ENCODE assay signal across 8 mouse cellular contexts in genomic region chr19:23135349-23136201, GRCm38 (mm10). TPM values are rescaled to one million over a fixed set of nuclear protein-coding genes. Genes with fewer than 3 reads are reported as not detected.
DNase-seq lines count a peak whose midpoint lies in the region; ATAC-seq and TF ChIP-seq lines count a peak whose summit lies in the region.

No protein-coding gene starts in this region.

- peaks cover 67% of the 10 kb centered on the region for H3K4me1 ChIP-seq in G1E (ENCODE audit: insufficient read depth, low read depth, low read length)
- peaks cover 27% of the 10 kb centered on the region for H3K4me1 ChIP-seq in lung, embryonic 16.5 days (replicated peaks; ENCODE audit: control insufficient read depth, insufficient read depth, low read length)
- H3K4me1 ChIP-seq in olfactory bulb, adult 2 months (ENCODE audit: control insufficient read depth, insufficient read depth, low read length) = peaks cover 32% of the 10 kb centered on the region
- H3K4me1 ChIP-seq in thymus, adult 2 months (replicated peaks; ENCODE audit: control insufficient read depth, insufficient read depth, low read length) = peaks cover 21% of the 10 kb centered on the region

- no peaks in the 10 kb centered on the region; the same call in 1 of the 2 replicates for H3K27me3 ChIP-seq in G1E (ENCODE audit: insufficient read depth, low read length)
- H3K27me3 ChIP-seq in lung, embryonic 16.5 days (ENCODE audit: control insufficient read depth, insufficient read depth, low read depth, low read length) = peaks cover 24% of the 10 kb centered on the region
- H3K27me3 ChIP-seq in thymus, adult 2 months (ENCODE audit: control insufficient read depth, insufficient read depth, low read length) = no peaks in the 10 kb centered on the region; the same call in 1 of the 2 replicates

- H3K27ac ChIP-seq in lung, embryonic 16.5 days (ENCODE audit: low read length) = peak overlapping the region; percentile 81
- H3K27ac ChIP-seq in olfactory bulb, adult 2 months (ENCODE audit: insufficient read depth, low read depth, low read length) = peak overlapping the region; percentile 99
- peak overlapping the region; percentile 49; the same call in 1 of the 2 replicates for H3K27ac ChIP-seq in thymus, adult 2 months (ENCODE audit: control insufficient read depth, insufficient read depth, low read length)

- peak; percentile 43 for TF ChIP-seq POLR2A in olfactory bulb, adult 2 months (IDR thresholded peaks at IDR 0.05; ENCODE audit: insufficient read depth, low read depth, low read length)
- TF ChIP-seq POLR2A in thymus, adult 2 months (IDR thresholded peaks at IDR 0.05; ENCODE audit: control insufficient read depth, extremely low read depth, insufficient read depth, low read length, poor library complexity) = no peak

- H3K4me2 ChIP-seq in lung, embryonic 16.5 days (ENCODE audit: low read depth, low read length) = peak overlapping the region; percentile 90

- TF ChIP-seq CTCF in G1E (IDR thresholded peaks at IDR 0.05; ENCODE audit: low read depth, low read length) = no peak
- no peak for TF ChIP-seq CTCF in olfactory bulb, adult 2 months (IDR thresholded peaks at IDR 0.05; ENCODE audit: insufficient read depth, low read depth, low read length)
- TF ChIP-seq CTCF in thymus, adult 2 months (IDR thresholded peaks at IDR 0.05; ENCODE audit: borderline replicate concordance, control insufficient read depth, extremely low read depth, insufficient read depth, low read length, poor library complexity) = no peak

- peak; percentile 79 for DNase-seq in G1E (ENCODE audit: low spot score)
- DNase-seq in cerebellum, adult 8-10 months = peak; percentile 89
- peak; percentile 81 to 87 for DNase-seq in layer of hippocampus, postnatal 10 days (ENCODE audit: low spot score in 2 of 2)
- DNase-seq in thymus, adult 2 months = peak; percentile 43

- no peaks in the 10 kb centered on the region for H3K36me3 ChIP-seq in G1E (replicated peaks)
- H3K36me3 ChIP-seq in lung, embryonic 16.5 days (ENCODE audit: control insufficient read depth, insufficient read depth, low read length) = no peaks in the 10 kb centered on the region
- no peaks in the 10 kb centered on the region for H3K36me3 ChIP-seq in thymus, adult 2 months (ENCODE audit: control insufficient read depth, insufficient read depth, low read length)

- peak; percentile 46 for ATAC-seq in G1E (ENCODE audit: extremely low read depth, insufficient number of reproducible peaks, low FRiP score, poor library complexity, severe bottlenecking)
- ATAC-seq in frontal cortex, adult (ENCODE audit: low TSS enrichment) = peak; percentile 33
- ATAC-seq in hematopoietic stem cell, adult 5-6 weeks (replicated peaks in 1 of 2; ENCODE audit: insufficient read depth in 1 of 2, low FRiP score in 2 of 2, low TSS enrichment in 1 of 2, low read depth in 1 of 2, poor library complexity in 2 of 2, severe bottlenecking in 2 of 2) = peak; percentile 25 to 52
- peak; percentile 56 for ATAC-seq in lung, embryonic 16.5 days (ENCODE audit: low read depth)

- WGBS in lung, embryonic 16.5 days = under 1% methylated on average over 55 of the region's 55 CpGs
- WGBS in olfactory bulb, adult 2 months = under 1% methylated on average over 55 of the region's 55 CpGs
- under 1% methylated on average over 55 of the region's 55 CpGs for WGBS in thymus, adult 2 months

- H3K9me3 ChIP-seq in G1E (replicated peaks) = no peaks in the 10 kb centered on the region
- H3K9me3 ChIP-seq in lung, embryonic 16.5 days (ENCODE audit: control insufficient read depth, low read length) = no peaks in the 10 kb centered on the region

- peak overlapping the region; percentile 72 for H3K4me3 ChIP-seq in G1E (ENCODE audit: low read depth, low read length)
- peak overlapping the region; percentile 47 for H3K4me3 ChIP-seq in lung, embryonic 16.5 days (ENCODE audit: low read length)
- H3K4me3 ChIP-seq in olfactory bulb, adult 2 months (ENCODE audit: insufficient read depth, low read depth, low read length) = peak overlapping the region; percentile 53
- peak overlapping the region; percentile 41 for H3K4me3 ChIP-seq in thymus, adult 2 months (ENCODE audit: control insufficient read depth, insufficient read depth, low read length)

- H3K9ac ChIP-seq in lung, embryonic 16.5 days (ENCODE audit: low read length) = peak overlapping the region; percentile 58

RNA-seq across cellular contexts. Expression of gene Klf9, which starts 5.5 kb away (rescaled TPM):
- total RNA-seq in G1E (2014; fragmentation: Nextera tagmentation) (70.7 and 71.1 TPM in 2 replicates), G1E (2017) (28.7 and 32.4 TPM in 2 replicates)
- 21.1 and 21.2 TPM in 2 replicates for polyA plus RNA-seq in G1E (2012)
- total RNA-seq in hematopoietic stem cell, adult 5-6 weeks (2017) = 16.0 and 19.9 TPM in 2 replicates
- total RNA-seq in layer of hippocampus, postnatal 10 days (2021) = 100 to 1,000 TPM; 124 to 137 TPM
- 6.3 and 6.6 TPM in 2 replicates for polyA plus RNA-seq in lung, embryonic 16.5 days (2015; fragmentation: Nextera tagmentation; extraction: Ambion mirVana)
- 102 and 132 TPM in 2 replicates for polyA plus RNA-seq in olfactory bulb, adult 2 months (2012; ENCODE audit: insufficient read depth, insufficient read length, low replicate concordance, missing spikeins)
- 6.9 and 7.4 TPM in 2 replicates for polyA plus RNA-seq in thymus, adult 2 months (2012; rRNA removed)

Comparison
In these comparisons a context has a peak if more than half of its experiments do, and no peak if none do; other contexts are left out.
1. Peak in every context shown above with its lines: DNase-seq, ATAC-seq, H3K4me3 ChIP-seq and H3K27ac ChIP-seq.
2. H3K27ac ChIP-seq: peak in every context shown above with its lines; median percentile 99 in olfactory bulb, adult 2 months; 81 in lung, embryonic 16.5 days; 49 in thymus, adult 2 months.